Comparison of ENCODE assay signal across 8 mouse cellular contexts in genomic region chr11:109610795-109611302, GRCm38 (mm10). TPM values are rescaled to one million over a fixed set of nuclear protein-coding genes. Genes with fewer than 3 reads are reported as not detected.
A peak's percentile ranks its signal among the peaks of the same experiment; 100 is the strongest.
DNase-seq lines count a peak whose midpoint lies in the region; ATAC-seq and TF ChIP-seq lines count a peak whose summit lies in the region.

No protein-coding gene starts in this region.

- no peak; the same call in 1 of the 2 replicates for ATAC-seq in heart, embryonic 13.5 days (ENCODE audit: extremely low read depth, insufficient number of reproducible peaks, low FRiP score, low TSS enrichment)
- ATAC-seq in G1E (ENCODE audit: extremely low read depth, insufficient number of reproducible peaks, low FRiP score, poor library complexity, severe bottlenecking) = no peak
- no peak for ATAC-seq in forebrain, postnatal 0 days
- ATAC-seq in megakaryocyte progenitor cell, adult 5-6 weeks (replicated peaks; ENCODE audit: poor library complexity) = peak; percentile 7

- no peaks in the 10 kb centered on the region for H3K9me3 ChIP-seq in heart, embryonic 13.5 days
- H3K9me3 ChIP-seq in G1E (replicated peaks) = no peaks in the 10 kb centered on the region
- no peaks in the 10 kb centered on the region for H3K9me3 ChIP-seq in forebrain, postnatal 0 days (ENCODE audit: low read length)

- H3K4me2 ChIP-seq in heart, embryonic 13.5 days = peak overlapping the region; percentile 87
- H3K4me2 ChIP-seq in forebrain, postnatal 0 days (ENCODE audit: low read depth) = peak overlapping the region; percentile 73

- no peaks in the 10 kb centered on the region for H3K27me3 ChIP-seq in heart, embryonic 13.5 days (replicated peaks)
- H3K27me3 ChIP-seq in G1E (ENCODE audit: insufficient read depth, low read length) = no peaks in the 10 kb centered on the region
- no peaks in the 10 kb centered on the region for H3K27me3 ChIP-seq in forebrain, postnatal 0 days (ENCODE audit: insufficient read depth, low read length)

- H3K27ac ChIP-seq in heart, embryonic 13.5 days (replicated peaks) = peak overlapping the region; percentile 88
- peak overlapping the region; percentile 70 for H3K27ac ChIP-seq in forebrain, postnatal 0 days (ENCODE audit: low read depth, low read length)

- H3K4me3 ChIP-seq in heart, embryonic 13.5 days = peak overlapping the region; percentile 79
- H3K4me3 ChIP-seq in G1E (ENCODE audit: low read depth, low read length) = peak overlapping the region; percentile 90
- H3K4me3 ChIP-seq in forebrain, postnatal 0 days (ENCODE audit: low read depth, low read length) = peak overlapping the region; percentile 73

- TF ChIP-seq CTCF in G1E (IDR thresholded peaks at IDR 0.05; ENCODE audit: low read depth, low read length) = no peak
- TF ChIP-seq CTCF in forebrain, postnatal 0 days (IDR thresholded peaks at IDR 0.05; ENCODE audit: low read depth) = peak; percentile 37

- DNase-seq in heart, postnatal 4 days = no peak
- no peak for DNase-seq in G1E (ENCODE audit: low spot score)
- no peak for DNase-seq in forebrain, postnatal 0 days
- DNase-seq in thymus, adult 18-20 months = no peak
- DNase-seq in Muller cell, postnatal 12 days (ENCODE audit: inconsistent ontology term) = no peak
- no peak for DNase-seq in frontal cortex, postnatal 36 days (ENCODE audit: low spot score in 2 of 2)

- H3K9ac ChIP-seq in heart, embryonic 13.5 days = peak overlapping the region; percentile 91
- H3K9ac ChIP-seq in forebrain, postnatal 0 days = peak overlapping the region; percentile 63

- H3K4me1 ChIP-seq in heart, embryonic 13.5 days = peaks cover 28% of the 10 kb centered on the region
- peaks cover 56% of the 10 kb centered on the region for H3K4me1 ChIP-seq in G1E (ENCODE audit: insufficient read depth, low read depth, low read length)
- H3K4me1 ChIP-seq in forebrain, postnatal 0 days (ENCODE audit: insufficient read depth) = peaks cover 12% of the 10 kb centered on the region; the same call in 1 of the 2 replicates

- under 1% methylated on average over 26 of the region's 26 CpGs for WGBS in heart, embryonic 13.5 days
- WGBS in forebrain, postnatal 0 days = 2% methylated on average over 26 of the region's 26 CpGs

- H3K36me3 ChIP-seq in heart, embryonic 13.5 days = no peaks in the 10 kb centered on the region
- H3K36me3 ChIP-seq in G1E (replicated peaks) = peaks cover 6% of the 10 kb centered on the region
- H3K36me3 ChIP-seq in forebrain, postnatal 0 days (ENCODE audit: insufficient read depth) = no peaks in the 10 kb centered on the region

RNA-seq across cellular contexts. Expression of gene Wipi1, which starts 0.9 kb away (rescaled TPM):
- polyA plus RNA-seq in heart, embryonic 13.5 days (2015; fragmentation: Nextera tagmentation; extraction: Ambion mirVana) = 44.7 and 48.0 TPM in 2 replicates
- total RNA-seq in heart, postnatal 4 days (2021) = 10 to 100 TPM; 85.0 to 86.1 TPM
- total RNA-seq in G1E (2014; fragmentation: Nextera tagmentation) (14.0 and 15.0 TPM in 2 replicates), G1E (2017) (4.8 and 5.0 TPM in 2 replicates)
- 12.6 and 15.4 TPM in 2 replicates for polyA plus RNA-seq in G1E (2012)
- 10.8 and 10.9 TPM in 2 replicates for total RNA-seq in forebrain, postnatal 0 days (2014; rRNA removed)
- 11.8 and 16.5 TPM in 2 replicates for polyA plus RNA-seq in forebrain, postnatal 0 days (2015; fragmentation: Nextera tagmentation; extraction: Ambion mirVana)
- total RNA-seq in megakaryocyte progenitor cell, adult 5-6 weeks (2015) = 7.4 and 8.8 TPM in 2 replicates
- total RNA-seq in megakaryocyte progenitor cell, adult 5-6 weeks (2017) = 6.4 and 6.9 TPM in 2 replicates

RNA-seq across cellular contexts. Expression of gene Prkar1a, which starts 38.4 kb away (rescaled TPM):
- polyA plus RNA-seq in heart, embryonic 13.5 days (2015; fragmentation: Nextera tagmentation; extraction: Ambion mirVana) = 375 and 413 TPM in 2 replicates
- 100 to 1,000 TPM; 629 to 659 TPM for total RNA-seq in heart, postnatal 4 days (2021)
- total RNA-seq in G1E (2014; fragmentation: Nextera tagmentation) (116 and 134 TPM in 2 replicates), G1E (2017) (83.6 and 85.6 TPM in 2 replicates)
- polyA plus RNA-seq in G1E (2012) = 74.6 and 74.8 TPM in 2 replicates
- 231 and 294 TPM in 2 replicates for total RNA-seq in forebrain, postnatal 0 days (2014; rRNA removed)
- polyA plus RNA-seq in forebrain, postnatal 0 days (2015; fragmentation: Nextera tagmentation; extraction: Ambion mirVana) = 418 and 468 TPM in 2 replicates
- 94.1 and 104 TPM in 2 replicates for total RNA-seq in megakaryocyte progenitor cell, adult 5-6 weeks (2015)
- 59.8 and 77.3 TPM in 2 replicates for total RNA-seq in megakaryocyte progenitor cell, adult 5-6 weeks (2017)
